Mouse (Mus musculus): ENCODE results near the gene Rps4x.

The Rps4x gene

GRCm38 (mm10) chrX:102188712-102189497 is at the start of gene Rps4x:
Rps4x (minus strand) TSS chrX:102189394.
- peak; percentile 86 for DNase-seq

GRCm38 (mm10) chrX:102219126-102219525 is 29.9 kb upstream of the Rps4x start:
- DNase-seq: peak; percentile 55

- peak; percentile 47 for DNase-seq
Observed at GRCm38 (mm10) chrX:102215356-102215755, 26.2 kb upstream of the Rps4x start.

DNA sequence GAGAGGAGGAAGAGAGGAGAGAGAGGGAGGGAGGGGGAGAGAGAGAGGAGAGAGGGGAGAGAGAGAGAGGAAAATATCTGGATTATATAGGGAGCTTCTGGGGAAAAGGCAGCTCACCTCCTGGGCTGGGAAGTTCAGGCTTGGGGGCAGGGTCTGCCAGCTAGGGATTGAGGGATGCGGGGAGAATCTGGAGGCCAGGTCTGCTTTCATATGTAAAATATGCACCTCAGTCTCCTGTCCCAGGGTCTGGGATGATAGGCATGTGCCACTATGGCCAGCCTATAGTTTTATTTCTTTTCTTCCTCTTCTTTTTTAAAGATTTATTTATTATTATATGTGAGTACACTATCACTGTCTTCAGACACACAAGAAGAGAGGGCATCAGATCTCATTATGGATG is 1.6 kb upstream of the Rps4x start:
- no peak for DNase-seq

GRCm38 (mm10) chrX:102189581-102189980 is 387 bp upstream of the Rps4x start:
- no peak for DNase-seq

GRCm38 (mm10) chrX:102187023-102187699 is 2.0 kb downstream of the Rps4x start:
- no peak for DNase-seq

DNA sequence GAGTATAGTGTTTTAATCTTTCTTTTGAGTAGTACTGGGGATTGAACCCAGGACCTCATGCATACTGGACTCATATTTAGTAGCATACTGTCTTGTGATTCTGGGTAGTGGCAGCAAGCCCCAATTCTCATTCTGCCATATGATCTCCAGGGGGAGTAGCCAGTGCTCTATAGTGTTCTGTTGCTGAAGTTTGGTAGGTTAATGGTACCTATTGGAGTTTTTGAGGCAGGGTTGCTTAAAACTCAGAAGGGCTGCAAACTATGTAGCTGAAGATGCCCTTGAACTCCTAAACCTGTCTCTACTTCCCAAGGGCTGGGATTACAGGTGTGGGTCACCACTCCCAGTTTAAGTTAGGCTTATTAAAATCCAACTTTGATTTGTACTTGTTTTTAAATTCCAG is 6.6 kb downstream of the Rps4x start:
- DNase-seq: no peak

DNA sequence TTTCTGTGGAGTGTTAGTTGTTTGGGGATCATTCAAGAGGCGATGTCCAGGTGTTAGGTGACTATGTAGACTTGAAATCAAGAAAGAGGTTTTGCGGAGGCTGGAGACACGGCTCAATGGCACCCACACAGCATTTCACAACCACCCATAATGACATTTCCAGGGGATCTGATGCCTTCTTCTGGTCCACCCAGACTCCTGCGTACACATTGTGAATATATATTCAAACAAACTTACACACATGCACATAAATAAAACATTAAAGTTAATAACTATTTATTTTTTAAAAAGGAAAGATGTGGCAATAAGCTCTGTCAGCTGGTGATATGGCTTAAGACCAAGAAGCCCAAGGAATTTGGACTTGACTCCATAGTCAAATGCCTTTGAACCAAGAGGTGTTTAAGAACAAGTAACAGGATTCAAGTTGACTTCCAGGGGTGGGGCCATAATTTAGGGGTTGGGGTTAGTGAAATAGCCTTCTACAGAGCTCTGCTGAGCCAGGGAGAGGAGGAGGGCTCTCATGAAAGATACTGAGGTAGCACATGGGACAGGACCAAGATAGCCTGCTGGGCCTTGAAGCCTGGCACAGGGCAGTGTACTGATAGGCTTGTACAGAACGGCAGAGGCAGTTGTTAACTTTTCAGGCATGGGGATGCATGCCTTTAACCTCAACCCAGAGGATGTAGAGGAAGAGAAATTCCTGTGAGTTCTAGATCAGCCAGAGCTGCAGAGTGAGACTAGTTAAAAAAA is 13.5 kb downstream of the Rps4x start:
- DNase-seq: no peak

- DNase-seq: no peak
Observed at GRCm38 (mm10) chrX:102170900-102171299, 18.3 kb downstream of the Rps4x start.

- DNase-seq: no peak
Observed at GRCm38 (mm10) chrX:102170135-102170534, 19.1 kb downstream of the Rps4x start.

DNA sequence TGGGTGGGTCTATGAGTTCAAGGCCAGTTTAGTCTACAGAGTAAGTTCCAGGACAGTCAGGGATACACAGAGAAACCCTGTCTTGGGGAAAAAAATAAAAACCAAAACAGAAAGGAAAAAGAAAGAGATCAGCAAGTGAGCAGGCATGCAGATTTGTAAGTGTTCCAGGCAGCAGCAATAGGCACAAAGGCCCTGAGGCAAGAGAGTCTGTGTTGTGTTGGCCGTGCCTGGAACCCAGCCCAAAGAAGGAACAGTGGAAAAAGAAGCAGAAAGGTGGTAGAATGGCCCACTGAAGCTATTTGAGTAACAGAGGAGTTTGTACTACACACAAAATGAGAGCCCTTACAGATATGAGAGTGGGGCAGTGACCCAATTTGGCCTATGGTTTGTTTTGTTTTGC is 19.5 kb downstream of the Rps4x start:
- DNase-seq: no peak

- no peak for DNase-seq
Observed at GRCm38 (mm10) chrX:102166986-102167385, 22.2 kb downstream of the Rps4x start.

DNA sequence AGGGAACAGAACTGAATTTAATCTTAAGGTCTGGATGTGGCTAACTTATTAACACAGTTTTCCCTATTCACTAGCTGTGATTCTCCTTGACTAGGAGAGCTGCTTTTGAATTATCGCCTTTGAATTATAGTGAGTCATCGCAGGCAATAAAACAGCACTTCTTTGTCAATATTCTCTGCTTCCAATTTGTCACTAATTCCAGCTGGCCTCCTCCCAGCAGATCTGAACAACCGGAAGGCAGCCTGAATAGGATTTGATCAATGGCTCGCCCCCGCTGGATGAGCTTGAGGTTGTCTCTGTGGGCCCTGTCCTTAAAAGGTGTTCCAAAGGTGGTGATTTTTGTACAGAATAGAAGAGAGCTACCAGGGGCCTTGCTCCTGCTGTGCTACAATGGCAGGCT is 22.7 kb downstream of the Rps4x start:
- DNase-seq: no peak

DNA sequence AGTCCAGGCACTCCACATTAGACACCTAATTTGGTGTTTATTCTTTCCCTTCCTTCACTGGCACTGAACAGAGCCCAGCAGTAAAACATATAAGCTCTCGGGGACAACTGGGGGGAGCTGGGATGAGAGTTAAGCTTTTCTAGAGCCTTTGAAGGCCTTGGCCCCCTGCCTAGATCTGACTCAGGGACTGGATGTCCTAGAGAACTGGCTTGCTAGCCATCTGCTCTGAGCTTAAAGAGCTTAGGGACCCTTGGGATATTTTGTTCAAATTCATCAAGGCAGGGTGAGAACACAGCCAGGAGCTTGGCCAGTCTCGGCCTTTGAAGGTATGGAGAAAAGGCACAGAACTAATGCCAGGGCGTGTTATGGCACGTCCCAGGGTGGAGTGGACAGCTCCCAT is 25.7 kb downstream of the Rps4x start:
- no peak for DNase-seq

GRCm38 (mm10) chrX:102163096-102163495 is 26.1 kb downstream of the Rps4x start:
- DNase-seq: no peak

- no peak for DNase-seq
Observed at GRCm38 (mm10) chrX:102160528-102160927, 28.7 kb downstream of the Rps4x start.

- peak; percentile 55 for DNase-seq
Observed at GRCm38 (mm10) chrX:102159778-102160177, 29.4 kb downstream of the Rps4x start.

GRCm38 (mm10) chrX:102157423-102157791 is 31.8 kb downstream of the Rps4x start:
- no peak for DNase-seq

DNA sequence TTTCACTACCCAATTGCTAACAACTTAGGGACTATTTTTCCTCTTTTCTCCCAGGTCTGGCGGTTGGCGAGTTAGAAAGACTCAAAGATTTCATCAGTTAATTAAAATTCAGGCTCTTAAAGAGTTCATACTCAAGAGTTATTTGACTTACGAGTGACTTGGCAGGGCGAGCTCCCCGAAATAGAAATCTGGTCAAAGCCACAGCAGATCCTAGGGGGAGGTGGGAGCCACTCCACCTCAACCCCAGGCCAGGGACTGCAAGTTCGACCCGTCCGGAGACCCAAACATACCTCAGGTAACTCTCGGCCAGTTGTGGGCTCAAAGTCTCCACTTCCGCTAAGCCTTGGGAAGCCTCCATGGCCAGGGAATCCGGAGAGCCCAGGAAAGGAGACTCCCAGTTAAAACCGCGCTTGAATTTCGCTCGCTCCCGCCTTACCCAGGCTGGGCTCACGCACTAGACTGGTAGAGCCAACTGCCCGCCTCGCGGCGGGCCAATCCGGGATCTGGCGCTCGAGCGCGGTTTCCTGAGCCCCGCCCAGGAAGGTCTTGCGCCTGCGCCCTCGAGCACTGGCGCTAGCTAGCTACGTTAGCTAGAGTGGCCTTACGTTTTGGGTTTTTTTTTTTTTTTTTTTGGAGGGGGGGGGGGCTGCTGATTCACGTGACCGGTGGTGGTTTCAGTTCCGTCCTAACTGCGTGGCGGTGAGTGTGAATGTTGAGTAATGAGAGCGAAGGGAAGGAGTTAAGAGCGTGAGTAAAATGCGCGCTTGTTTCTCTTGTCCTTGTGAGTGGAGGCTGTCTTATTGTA is 32.4 kb downstream of the Rps4x start, which contains the start of gene Ercc6l:
Ercc6l (minus strand) TSS at position 474 of the 805 bp plus-strand sequence.
- peak; percentile 93 for DNase-seq

- no peak for DNase-seq
Observed at GRCm38 (mm10) chrX:102141157-102141556, 48.0 kb downstream of the Rps4x start.
